Mouse (Mus musculus) left cerebral cortex, adult 11 months (tissue): Measurements from ENCODE around the gene Pcnx2.

ENCODE experiments used
- DNase-seq: peaks from one replicate; pipeline ENCODE4 v3.0.0; 2022; ENCODE audit warnings: low spot score

The Pcnx2 gene

GRCm38 (mm10) chr8:125898899-125899298, 782 bp upstream of the Pcnx2 start:
- no peak for DNase-seq

- DNase-seq, result peak; percentile 18
Observed at GRCm38 (mm10) chr8:125897388-125897787, 729 bp downstream of the Pcnx2 start.

- DNase-seq, result no peak
Observed at GRCm38 (mm10) chr8:125889920-125890319, 8.2 kb downstream of the Pcnx2 start.

DNA sequence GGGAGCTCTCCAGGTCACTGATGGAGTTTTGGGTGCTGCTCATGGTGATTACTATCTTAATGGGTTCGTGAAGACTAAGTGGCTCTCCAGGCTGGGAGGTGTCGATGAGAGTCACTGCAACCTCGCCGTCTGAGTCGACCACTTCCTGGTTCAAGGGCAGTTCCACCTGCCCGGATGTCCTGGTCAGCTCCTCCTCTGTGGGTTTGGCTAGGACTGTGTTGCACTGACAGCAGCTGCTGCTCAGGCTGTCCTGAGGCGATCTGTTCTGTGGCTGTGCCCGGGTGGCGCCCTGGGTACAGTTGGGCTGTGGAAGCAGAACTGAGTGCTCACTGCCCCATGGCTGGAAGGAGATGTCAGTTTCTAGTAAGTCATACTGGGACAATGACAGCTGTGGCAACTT, 10.6 kb downstream of the Pcnx2 start:
- DNase-seq, result no peak

GRCm38 (mm10) chr8:125880447-125880846, 17.7 kb downstream of the Pcnx2 start:
- DNase-seq, result no peak

DNA sequence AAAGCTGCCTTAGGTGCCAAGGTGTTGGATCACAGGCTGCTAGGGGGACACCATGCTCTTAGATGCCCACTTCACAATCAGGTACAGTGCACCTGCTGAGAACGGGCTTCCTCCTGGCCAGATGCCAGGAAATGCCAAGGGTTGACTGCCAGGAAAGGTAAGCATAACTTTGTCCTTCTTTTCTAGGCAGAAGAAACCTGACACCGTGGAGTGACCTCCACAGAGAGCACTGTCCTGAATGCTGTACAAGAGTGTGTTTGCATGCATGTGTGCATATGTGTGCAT, 24.9 kb downstream of the Pcnx2 start:
- DNase-seq, result no peak

- DNase-seq, result no peak
Observed at GRCm38 (mm10) chr8:125872501-125873249, 25.4 kb downstream of the Pcnx2 start.

GRCm38 (mm10) chr8:125870821-125871321, 27.2 kb downstream of the Pcnx2 start:
- DNase-seq, result no peak

DNA sequence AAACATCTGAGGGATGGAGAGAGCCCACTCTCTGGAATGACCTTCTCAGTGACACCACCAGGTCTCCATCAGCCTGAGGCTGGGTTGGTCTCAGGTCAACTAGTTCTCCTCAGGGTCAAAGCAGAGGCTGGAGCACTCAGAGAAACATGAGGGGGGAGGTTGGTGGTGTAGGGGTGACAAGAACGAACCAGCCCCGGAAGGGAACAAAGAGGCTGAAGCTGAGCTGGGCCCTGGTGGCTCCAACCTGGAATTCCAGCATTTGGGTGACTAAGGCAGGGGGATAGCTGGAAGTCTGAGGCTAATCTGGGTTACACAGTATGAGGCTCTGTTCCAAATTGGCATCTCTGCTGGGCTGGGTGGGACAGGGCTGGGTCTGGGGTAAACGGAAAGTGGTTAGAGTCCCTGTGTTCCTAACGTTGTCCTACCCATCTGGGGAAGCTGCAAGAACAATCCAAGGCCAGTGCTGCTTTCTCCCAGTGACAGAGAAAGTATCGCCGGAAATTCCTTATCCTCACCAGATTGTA, 27.9 kb downstream of the Pcnx2 start:
- no peak for DNase-seq

DNA sequence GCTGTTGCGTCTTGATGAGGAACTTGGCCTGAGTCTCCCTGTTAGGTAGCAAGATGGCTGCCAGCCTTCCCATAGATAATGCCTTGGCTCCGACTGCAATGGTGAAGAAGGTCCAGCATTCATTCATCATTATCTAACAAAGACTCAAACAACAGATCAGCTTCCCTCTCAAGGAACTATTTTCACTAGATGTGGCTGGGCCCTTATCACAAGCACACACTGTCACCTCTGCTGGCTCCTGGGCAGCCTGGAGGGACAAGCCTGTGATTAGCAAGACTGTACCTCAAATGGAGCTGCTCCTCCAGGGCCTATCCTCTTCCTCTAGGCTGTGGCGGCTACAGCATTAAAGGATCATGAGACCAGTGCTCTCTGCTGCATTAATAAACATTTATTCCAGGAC, 28.4 kb downstream of the Pcnx2 start:
- DNase-seq, result no peak

- no peak for DNase-seq
Observed at GRCm38 (mm10) chr8:125868552-125868951, 29.6 kb downstream of the Pcnx2 start.

- no peak for DNase-seq
Observed at GRCm38 (mm10) chr8:125866125-125866524, 32.0 kb downstream of the Pcnx2 start.

DNA sequence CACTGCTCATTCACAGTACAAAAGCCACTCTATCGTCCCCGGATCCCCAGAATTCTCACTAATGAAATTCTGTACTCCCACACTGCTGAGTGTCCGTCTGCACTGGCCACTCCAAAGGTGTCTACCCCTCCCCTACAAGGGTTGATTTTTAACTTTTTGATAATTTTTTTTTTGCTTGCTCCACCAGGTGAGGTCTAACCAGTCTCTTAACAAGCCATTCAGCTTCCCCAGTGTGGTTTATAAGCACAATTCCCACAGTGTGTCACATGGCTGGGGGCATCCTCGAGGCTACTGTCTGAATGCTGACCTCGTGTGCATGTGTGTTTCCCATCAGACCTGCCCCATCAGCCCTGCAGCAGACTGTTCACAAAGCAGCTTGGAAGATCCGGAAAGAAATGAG, 40.9 kb downstream of the Pcnx2 start:
- no peak for DNase-seq

DNA sequence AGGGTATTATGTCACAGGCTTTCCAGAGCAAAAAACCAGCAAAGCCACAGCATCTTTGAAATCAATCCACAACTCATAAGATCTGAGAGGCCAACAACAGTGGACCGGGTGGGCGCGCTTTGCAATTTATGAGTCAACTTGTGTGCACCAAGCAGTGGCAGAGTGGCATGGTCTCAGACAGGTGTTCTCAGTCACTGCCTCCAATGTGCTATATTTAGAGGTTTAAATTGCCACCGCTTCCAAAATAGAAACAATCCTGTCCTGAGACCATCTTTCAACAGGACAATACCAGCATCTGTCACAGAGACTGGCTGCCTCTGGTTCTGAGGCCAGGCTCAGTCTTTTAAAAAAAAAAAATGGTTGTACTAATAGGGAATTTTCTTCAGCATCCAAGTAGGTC, 42.0 kb downstream of the Pcnx2 start:
- no peak for DNase-seq

- DNase-seq, result no peak
Observed at GRCm38 (mm10) chr8:125854379-125854778, 43.7 kb downstream of the Pcnx2 start.

GRCm38 (mm10) chr8:125853300-125853699, 44.8 kb downstream of the Pcnx2 start:
- DNase-seq, result no peak

DNA sequence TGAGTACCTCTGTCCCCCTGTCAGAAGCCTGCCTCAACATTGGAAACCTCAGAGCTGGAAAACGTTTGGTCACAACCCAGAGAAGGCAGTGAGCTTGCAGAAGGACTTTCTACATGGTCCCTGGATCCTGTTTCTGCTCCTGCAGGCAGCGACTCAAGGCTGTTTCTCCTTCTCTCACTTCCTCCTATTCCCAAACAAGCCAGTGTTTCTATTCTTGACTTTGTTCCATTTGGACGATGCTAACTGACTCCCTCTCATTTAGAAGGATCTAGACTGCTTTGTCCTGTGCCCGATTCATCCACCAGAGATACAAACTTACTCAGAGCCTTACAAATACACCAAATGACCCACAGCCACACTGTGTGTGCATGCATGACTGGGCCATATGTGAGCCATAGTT, 48.9 kb downstream of the Pcnx2 start:
- DNase-seq, result no peak

- no peak for DNase-seq
Observed at GRCm38 (mm10) chr8:125847842-125848241, 50.3 kb downstream of the Pcnx2 start.

DNA sequence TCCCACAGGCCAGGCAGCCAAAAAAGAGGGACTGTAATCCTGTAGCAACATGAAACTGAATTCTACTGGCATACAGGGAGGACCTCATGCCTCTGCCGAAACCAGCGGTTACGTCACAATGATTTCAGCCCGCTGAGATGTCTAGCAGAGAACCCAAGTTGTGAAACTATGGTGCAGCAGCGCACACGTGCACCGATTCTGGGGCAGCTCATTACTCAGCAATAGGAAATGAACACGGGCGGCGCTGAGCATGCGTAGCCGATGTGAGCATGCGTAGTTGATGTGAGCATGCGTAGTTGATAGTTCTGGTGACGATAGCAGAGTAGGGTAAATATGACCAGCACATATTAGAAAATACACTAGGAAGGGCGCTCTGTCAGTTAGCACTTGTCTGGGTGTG, 52.8 kb downstream of the Pcnx2 start:
- no peak for DNase-seq

DNA sequence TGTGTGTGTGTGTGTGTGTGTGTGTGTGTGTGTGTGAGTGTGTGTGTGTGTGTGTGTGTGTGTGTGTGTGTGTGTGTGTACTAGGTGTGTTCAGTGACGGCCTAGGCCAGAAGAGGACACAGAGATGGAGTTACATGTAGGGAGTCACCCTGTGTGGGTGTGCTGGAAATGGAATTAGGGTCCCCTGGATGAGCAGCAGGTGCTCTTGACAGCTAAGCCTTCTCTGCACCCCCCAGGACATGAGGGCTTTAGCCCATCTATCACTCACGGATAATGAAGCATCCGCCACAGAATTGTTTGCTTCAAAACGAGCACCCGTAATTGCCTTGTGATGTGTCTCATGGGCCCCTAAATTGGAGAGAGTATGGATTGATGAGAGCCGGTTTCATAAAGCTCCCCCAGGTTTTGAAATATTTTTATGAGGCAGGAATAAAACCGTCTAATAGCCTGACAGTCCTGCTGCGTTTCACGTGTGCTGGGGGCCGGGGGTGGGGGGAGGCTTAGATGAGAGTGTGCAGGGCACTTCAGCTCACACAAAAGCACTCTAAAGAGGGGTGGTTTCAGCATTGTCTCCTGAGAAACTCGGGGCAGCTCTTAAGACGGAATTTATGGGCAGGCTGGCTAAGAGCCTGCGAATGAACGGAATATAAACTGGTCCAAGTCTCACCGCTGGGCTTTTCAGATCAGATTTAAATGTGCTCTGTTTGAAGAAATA, 54.8 kb downstream of the Pcnx2 start:
- DNase-seq, result no peak

GRCm38 (mm10) chr8:125842158-125842557, 56.0 kb downstream of the Pcnx2 start:
- DNase-seq, result no peak

GRCm38 (mm10) chr8:125824688-125825087, 73.4 kb downstream of the Pcnx2 start:
- DNase-seq, result no peak

- DNase-seq, result no peak
Observed at GRCm38 (mm10) chr8:125823719-125824118, 74.4 kb downstream of the Pcnx2 start.

DNA sequence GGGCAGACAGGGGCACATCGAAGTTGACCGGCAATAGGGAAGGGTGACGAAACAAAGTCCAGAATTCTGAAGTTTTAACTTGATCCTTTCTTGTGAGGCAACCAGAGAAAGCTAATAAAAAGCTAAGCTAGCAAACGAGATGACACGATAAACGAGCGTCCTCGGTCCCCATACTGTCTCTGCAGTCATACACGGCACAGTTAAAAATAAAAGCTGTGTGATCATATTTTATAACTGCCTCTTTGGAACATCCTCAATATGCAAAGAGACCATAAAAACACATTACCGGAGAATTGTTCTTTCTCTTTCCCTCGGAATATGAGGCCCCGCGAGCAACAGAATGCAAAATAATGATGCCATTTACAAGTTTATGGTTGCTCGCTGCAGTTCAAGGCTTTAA, 76.1 kb downstream of the Pcnx2 start:
- DNase-seq, result no peak
